Mouse (Mus musculus) G1E-ER4 (cell line): ENCODE results near the gene Nde1. TPM values are rescaled to one million over a fixed set of nuclear protein-coding genes. Genes with fewer than 3 reads are reported as not detected.

Source experiments
- GATA1 ChIP-seq: IDR thresholded peaks from one replicate; pipeline ENCODE4 v1.8.0; 2012; ENCODE audit warnings: low read length, inconsistent platforms
- polyA plus RNA-seq: library from polyadenylated mRNA; stranded (reverse); fragments of >175 nt; gene quantifications from 2 replicates; pipeline ENCODE4 v1.2.3, GENCODE M21; 2012

Nde1 gene
- polyA plus RNA-seq, 1 experiment = 52.6 TPM

- TF ChIP-seq GATA1 = no peak
Observed at GRCm38 (mm10) chr16:14215156-14215555, 52.1 kb downstream of the Nde1 start.

GRCm38 (mm10) chr16:14237100-14237723 lies 74.1 kb downstream of the Nde1 start:
- TF ChIP-seq GATA1 = no peak

GRCm38 (mm10) chr16:14242059-14242458 lies 79.0 kb downstream of the Nde1 start:
- TF ChIP-seq GATA1 = no peak

Other genes starting within 250 kb of the Nde1 start
- gene 2900011O08Rik, start 176.7 kb upstream of the Nde1 start, polyA plus RNA-seq = not detected in 2 replicates
- gene Ifitm7, start 176.4 kb upstream of the Nde1 start, polyA plus RNA-seq = not detected in 2 replicates
- gene Marf1, start 76 bp downstream of the Nde1 start, polyA plus RNA-seq = 1.3 and 2.6 TPM in 2 replicates
- gene Myh11, start 128.1 kb downstream of the Nde1 start, polyA plus RNA-seq = not detected in 2 replicates
- 3.8 and 6.9 TPM in 2 replicates for gene Fopnl, start 154.1 kb downstream of the Nde1 start, polyA plus RNA-seq
- gene Abcc1, start 198.3 kb downstream of the Nde1 start, polyA plus RNA-seq = 3.4 and 3.5 TPM in 2 replicates